Mouse (Mus musculus) liver, embryonic 14.5 days (tissue): ENCODE results near the gene Arl6.

ENCODE experiments used
- CTCF ChIP-seq: IDR thresholded peaks from 2 replicates; pipeline ENCODE4 v1.5.1; 2016; ENCODE audit warnings: antibody characterized with exemption, low read depth, control low read depth
- EP300 ChIP-seq: IDR thresholded peaks from 2 replicates; pipeline ENCODE4 v1.6.1; 2016; ENCODE audit warnings: antibody characterized with exemption, low read depth

GRCm38 (mm10) chr16:59573961-59574360 is 65.2 kb downstream of the Arl6 start:
- no peak for TF ChIP-seq EP300
- no peak for TF ChIP-seq CTCF
